Mouse (Mus musculus): ENCODE measurements at regions not wholly inside any gene's neighbourhood (a gene's known extent, or its start where the extent isn't known, plus 50 kb on each side); places are given as distances from the start of the nearest gene placed in this dataset.

- no peak for TF ChIP-seq CTCF (IDR thresholded peaks at IDR 0.05; ENCODE audit: low read depth, low read length)
- TF ChIP-seq POLR2A (IDR thresholded peaks at IDR 0.05; ENCODE audit: insufficient read depth, low read length): no peak
These were observed 225.8 kb upstream of the Klf3 start for GRCm38 (mm10) chr5:64577424-64577823.

Data from ES-Bruce4 (cell line).